ENCODE assay signal across 1 mouse cellular context in the genomic region with DNA sequence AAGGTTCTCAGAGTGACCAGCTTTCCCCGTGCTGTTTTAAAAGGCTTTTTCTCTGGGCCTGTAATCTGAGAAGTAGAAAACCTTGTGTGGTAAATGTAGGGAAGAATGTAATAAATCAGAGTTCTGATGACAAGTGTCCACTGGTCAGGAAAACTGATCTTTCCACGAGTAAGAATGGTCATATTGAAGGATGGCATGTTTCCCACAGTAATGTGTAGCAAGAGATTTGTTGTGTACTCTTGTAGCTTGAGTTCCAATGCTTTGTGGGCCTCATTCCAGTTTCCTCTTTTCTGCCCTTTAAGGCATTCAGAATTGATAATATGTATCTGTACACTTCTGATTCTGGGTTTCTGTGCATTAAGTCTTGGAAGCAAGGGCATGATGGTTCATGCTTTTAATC.
TF ChIP-seq lines count a peak whose summit lies in the region.

No protein-coding gene starts in this region.

TF ChIP-seq in CH12.LX, 34 proteins besides CTCF, POLR2A, EP300 and RAD21 (continued from another document):
- TF ChIP-seq ELF1 (IDR thresholded peaks at IDR 0.05; ENCODE audit: low read depth, low read length) (no peak), CHD2 (IDR thresholded peaks at IDR 0.05; ENCODE audit: low read length) (no peak), UBTF (IDR thresholded peaks at IDR 0.05; ENCODE audit: low read depth, low read length) (no peak), RCOR1 (conservative IDR thresholded peaks at IDR 0.05; ENCODE audit: low read depth, low read length) (no peak), TCF12 (IDR thresholded peaks at IDR 0.05; ENCODE audit: low read depth, low read length) (no peak)
TF ChIP-seq in CH12.LX: peak in this region for 0.
